Mouse (Mus musculus): ENCODE measurements around the gene Pbx2. TPM values are rescaled to one million over a fixed set of nuclear protein-coding genes. Genes with fewer than 3 reads are reported as not detected.

Gene Pbx2
- polyA plus RNA-seq, 1 experiment from 2014 or later: 15.6 TPM

DNA sequence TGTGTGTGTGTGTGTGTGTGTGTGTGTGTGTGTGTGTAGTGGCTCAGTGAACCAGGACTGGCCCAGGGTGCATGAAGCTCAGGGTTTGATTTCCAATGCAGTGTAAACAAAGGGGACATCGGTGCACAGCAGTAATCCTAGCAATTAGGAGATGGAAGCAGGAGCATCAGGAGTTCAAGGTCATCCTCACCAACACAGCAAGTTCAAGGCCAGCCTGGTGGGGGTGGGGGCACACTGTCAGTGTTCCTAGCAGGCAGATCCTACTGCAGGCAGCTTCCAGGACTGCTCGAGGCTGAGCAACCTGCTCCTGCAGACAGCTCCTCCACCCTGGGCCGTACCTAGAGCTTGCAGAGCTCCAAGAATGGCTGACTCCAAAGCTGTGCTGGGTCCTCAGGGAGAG, 28.5 kb upstream of the Pbx2 start:
- Histone ChIP-seq H3K9me3 (0 out of 2 replicates have a peak, but pooled peaks cover 3% of the 10 kb centered on the region), H3K4me1 (peaks cover 27% of the 10 kb centered on the region), H3K27me3 (ENCODE audit: poor library complexity, severe bottlenecking) (peaks cover 10% of the 10 kb centered on the region; the same call in 1 of the 2 replicates), H3K27ac (no peak overlapping the region), H3K36me3 (replicated peaks) (no peaks in the 10 kb centered on the region), H3K4me3 (no peak overlapping the region)
- 72% methylated on average over 3 of the region's 3 CpGs for WGBS
- DNase-seq (ENCODE audit: extremely low spot score, low spot score): no peak

DNA sequence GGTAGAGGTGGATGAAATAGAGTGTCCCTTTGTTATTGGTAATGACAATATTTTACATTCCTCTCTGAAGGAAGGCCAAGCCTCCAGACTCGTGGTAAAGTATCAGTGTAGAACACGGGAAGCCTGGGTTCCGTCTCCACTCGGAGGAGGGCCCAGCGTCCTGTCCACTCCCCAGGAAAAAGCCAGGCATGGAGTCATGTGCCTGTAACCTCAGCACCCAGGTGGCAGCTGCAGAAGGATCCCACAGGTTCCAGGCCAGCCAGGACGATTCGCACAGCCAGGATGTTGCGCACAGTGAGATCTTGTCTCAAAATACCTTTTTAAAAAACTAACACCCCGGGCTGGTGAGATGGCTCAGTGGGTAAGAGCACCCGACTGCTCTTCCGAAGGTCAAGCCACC, 27.7 kb upstream of the Pbx2 start:
- Histone ChIP-seq H3K27ac (no peak overlapping the region), H3K27me3 (ENCODE audit: poor library complexity, severe bottlenecking) (peaks cover 10% of the 10 kb centered on the region; the same call in 1 of the 2 replicates), H3K4me3 (no peak overlapping the region), H3K36me3 (replicated peaks) (no peaks in the 10 kb centered on the region), H3K4me1 (peaks cover 27% of the 10 kb centered on the region), H3K9me3 (0 out of 2 replicates have a peak, but pooled peaks cover 3% of the 10 kb centered on the region)
- no peak for DNase-seq (ENCODE audit: extremely low spot score, low spot score)
- WGBS: 83% methylated on average over 11 of the region's 11 CpGs

DNA sequence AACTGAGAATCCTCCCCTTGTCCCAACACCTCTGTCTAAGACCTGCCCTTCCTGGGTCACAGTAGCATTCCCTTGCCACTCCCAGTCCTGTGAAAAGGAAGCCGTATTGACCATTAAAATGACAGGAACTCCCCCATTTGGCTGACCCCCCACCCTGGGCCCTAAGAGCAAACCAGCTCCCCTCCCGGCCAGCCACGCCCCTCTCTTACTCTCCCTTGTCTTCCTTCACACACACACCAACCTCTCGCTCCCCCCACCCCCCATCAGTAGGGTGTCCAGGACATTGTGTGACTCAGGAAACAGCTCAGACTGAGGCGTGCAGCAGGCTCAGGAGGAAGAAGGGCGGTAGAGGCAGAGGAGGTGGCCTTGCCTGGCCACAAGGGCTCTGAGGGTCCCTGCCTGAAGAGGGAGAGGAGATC, 27.1 kb upstream of the Pbx2 start, which contains the start of gene Notch4:
TSS of gene Notch4 (plus strand) at position 266 of the 419 bp plus-strand sequence.
- H3K27ac ChIP-seq: peak within 1 kb of the TSS; percentile 68
- peaks cover 27% of the 10 kb centered on the region for H3K4me1 ChIP-seq
- H3K27me3 ChIP-seq (ENCODE audit: poor library complexity, severe bottlenecking): peaks cover 10% of the 10 kb centered on the region; the same call in 1 of the 2 replicates
- H3K4me3 ChIP-seq: peak within 1 kb of the TSS; percentile 24
- DNase-seq (ENCODE audit: extremely low spot score, low spot score): no peak
- H3K9me3 ChIP-seq: 0 out of 2 replicates have a peak, but pooled peaks cover 3% of the 10 kb centered on the region
- WGBS: 19% methylated on average over 6 of the region's 6 CpGs
- H3K36me3 ChIP-seq (replicated peaks): no peaks in the 10 kb centered on the region

DNA sequence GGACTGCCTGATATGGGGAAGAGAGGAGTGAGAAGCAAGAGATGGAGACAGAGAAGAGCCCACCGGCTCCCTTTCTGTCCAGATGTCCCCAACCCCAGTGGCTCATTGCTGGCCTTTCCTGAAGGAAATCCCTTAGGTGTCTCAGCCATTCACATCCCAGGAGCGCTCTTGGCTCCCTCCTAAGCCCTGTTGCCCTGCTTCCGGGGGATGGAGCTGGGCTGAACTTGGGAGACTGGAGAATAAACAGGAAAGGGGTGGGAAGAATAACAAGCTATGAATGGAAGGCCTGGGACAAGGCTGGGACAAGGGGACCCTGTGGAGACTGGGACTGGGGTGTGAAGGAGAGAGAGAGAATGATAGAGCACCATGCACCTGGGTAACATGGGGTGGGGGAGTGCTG, 26.3 kb upstream of the Pbx2 start:
- Histone ChIP-seq H3K4me3 (peak overlapping the region; percentile 5; the same call in 1 of the 2 replicates), H3K36me3 (replicated peaks) (no peaks in the 10 kb centered on the region), H3K4me1 (peaks cover 27% of the 10 kb centered on the region), H3K27ac (peak overlapping the region; percentile 68), H3K9me3 (0 out of 2 replicates have a peak, but pooled peaks cover 3% of the 10 kb centered on the region), H3K27me3 (ENCODE audit: poor library complexity, severe bottlenecking) (peaks cover 10% of the 10 kb centered on the region; the same call in 1 of the 2 replicates)
- DNase-seq (ENCODE audit: extremely low spot score, low spot score): no peak
- WGBS: 50% methylated on average over 3 of the region's 3 CpGs

DNA sequence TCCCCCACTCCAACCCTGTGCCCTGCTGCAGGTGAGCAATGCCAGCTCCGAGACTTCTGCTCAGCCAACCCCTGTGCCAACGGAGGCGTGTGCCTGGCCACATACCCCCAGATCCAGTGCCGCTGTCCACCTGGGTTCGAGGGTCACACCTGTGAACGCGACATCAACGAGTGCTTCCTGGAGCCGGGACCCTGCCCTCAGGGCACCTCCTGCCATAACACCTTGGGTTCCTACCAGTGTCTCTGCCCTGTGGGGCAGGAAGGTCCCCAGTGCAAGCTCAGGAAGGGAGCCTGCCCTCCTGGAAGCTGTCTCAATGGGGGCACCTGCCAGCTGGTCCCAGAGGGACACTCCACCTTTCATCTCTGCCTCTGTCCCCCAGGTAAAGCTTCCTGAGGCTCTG, 23.8 kb upstream of the Pbx2 start:
- 0 out of 2 replicates have a peak, but pooled peaks cover 10% of the 10 kb centered on the region for H3K27me3 ChIP-seq (ENCODE audit: poor library complexity, severe bottlenecking)
- H3K36me3 ChIP-seq (replicated peaks): no peaks in the 10 kb centered on the region
- H3K4me3 ChIP-seq: no peak overlapping the region
- peaks cover 28% of the 10 kb centered on the region for H3K4me1 ChIP-seq
- H3K27ac ChIP-seq: no peak overlapping the region
- DNase-seq (ENCODE audit: extremely low spot score, low spot score): no peak
- 71% methylated on average over 9 of the region's 9 CpGs for WGBS
- H3K9me3 ChIP-seq: peaks cover 3% of the 10 kb centered on the region; the same call in 1 of the 2 replicates

DNA sequence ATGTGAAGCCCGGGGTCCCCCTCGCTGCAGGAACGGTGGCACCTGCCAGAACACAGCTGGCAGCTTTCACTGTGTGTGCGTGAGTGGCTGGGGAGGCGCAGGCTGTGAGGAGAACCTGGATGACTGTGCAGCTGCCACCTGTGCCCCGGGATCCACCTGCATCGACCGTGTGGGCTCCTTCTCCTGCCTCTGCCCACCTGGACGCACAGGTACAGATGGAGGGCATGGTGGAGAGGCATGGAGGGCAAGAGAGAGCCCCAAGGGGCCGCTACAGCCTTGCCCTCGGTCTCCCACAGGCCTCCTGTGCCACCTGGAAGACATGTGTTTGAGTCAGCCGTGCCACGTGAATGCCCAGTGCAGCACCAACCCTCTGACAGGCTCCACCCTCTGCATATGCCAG, 22.6 kb upstream of the Pbx2 start:
- Histone ChIP-seq H3K27me3 (ENCODE audit: poor library complexity, severe bottlenecking) (0 out of 2 replicates have a peak, but pooled peaks cover 8% of the 10 kb centered on the region), H3K9me3 (peaks cover 3% of the 10 kb centered on the region; the same call in 1 of the 2 replicates), H3K4me3 (no peak overlapping the region), H3K36me3 (replicated peaks) (no peaks in the 10 kb centered on the region), H3K27ac (no peak overlapping the region), H3K4me1 (peaks cover 30% of the 10 kb centered on the region)
- no peak for DNase-seq (ENCODE audit: extremely low spot score, low spot score)
- WGBS: 83% methylated on average over 13 of the region's 13 CpGs

DNA sequence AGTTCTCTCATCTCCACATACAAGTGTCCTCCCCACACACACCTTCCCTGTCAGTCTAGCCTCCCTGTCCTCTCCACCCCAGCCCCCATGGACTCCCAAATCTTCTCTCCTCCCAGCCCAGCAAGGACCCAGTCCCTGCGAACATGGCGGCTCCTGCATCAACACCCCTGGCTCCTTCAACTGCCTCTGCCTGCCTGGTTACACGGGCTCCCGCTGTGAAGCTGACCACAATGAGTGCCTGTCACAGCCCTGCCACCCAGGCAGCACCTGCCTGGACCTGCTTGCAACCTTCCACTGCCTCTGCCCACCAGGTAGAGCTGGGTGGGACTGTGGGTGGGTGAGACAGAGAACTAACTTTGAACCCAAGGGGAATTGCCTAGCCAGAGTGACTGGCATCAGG, 21.1 kb upstream of the Pbx2 start:
- DNase-seq (ENCODE audit: extremely low spot score, low spot score): no peak
- Histone ChIP-seq H3K36me3 (replicated peaks) (no peaks in the 10 kb centered on the region), H3K27me3 (ENCODE audit: poor library complexity, severe bottlenecking) (0 out of 2 replicates have a peak, but pooled peaks cover 6% of the 10 kb centered on the region), H3K9me3 (peaks cover 3% of the 10 kb centered on the region; the same call in 1 of the 2 replicates), H3K4me3 (no peak overlapping the region), H3K27ac (no peak overlapping the region), H3K4me1 (peaks cover 19% of the 10 kb centered on the region)
- 72% methylated on average over 4 of the region's 4 CpGs for WGBS

DNA sequence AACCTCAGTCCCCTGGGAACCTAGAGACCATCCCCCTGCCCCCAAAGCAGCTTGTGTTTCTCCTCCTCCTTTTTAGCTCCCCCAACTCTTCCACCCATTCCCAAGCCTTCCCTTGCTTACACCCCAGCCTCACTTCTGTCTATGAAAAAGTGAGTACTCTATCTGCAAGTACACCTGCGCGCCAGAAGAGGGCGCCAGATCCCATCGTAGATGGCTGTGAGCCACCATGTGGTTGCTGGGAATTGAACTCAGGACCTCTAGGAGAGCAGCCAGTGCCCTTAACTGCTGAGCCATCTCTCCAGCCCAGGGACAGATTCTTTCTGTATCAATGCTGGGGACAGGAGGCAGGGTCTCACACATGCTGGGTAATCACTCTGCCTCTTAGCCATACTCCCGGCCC, 19.2 kb upstream of the Pbx2 start:
- 0 out of 2 replicates have a peak, but pooled peaks cover 3% of the 10 kb centered on the region for H3K27me3 ChIP-seq (ENCODE audit: poor library complexity, severe bottlenecking)
- DNase-seq (ENCODE audit: extremely low spot score, low spot score): no peak
- no peak overlapping the region for H3K27ac ChIP-seq
- H3K4me1 ChIP-seq: peaks cover 13% of the 10 kb centered on the region
- no peaks in the 10 kb centered on the region; the same call in 1 of the 2 replicates for H3K9me3 ChIP-seq
- WGBS: 12% methylated on average over 5 of the region's 5 CpGs
- no peaks in the 10 kb centered on the region for H3K36me3 ChIP-seq (replicated peaks)
- no peak overlapping the region for H3K4me3 ChIP-seq

DNA sequence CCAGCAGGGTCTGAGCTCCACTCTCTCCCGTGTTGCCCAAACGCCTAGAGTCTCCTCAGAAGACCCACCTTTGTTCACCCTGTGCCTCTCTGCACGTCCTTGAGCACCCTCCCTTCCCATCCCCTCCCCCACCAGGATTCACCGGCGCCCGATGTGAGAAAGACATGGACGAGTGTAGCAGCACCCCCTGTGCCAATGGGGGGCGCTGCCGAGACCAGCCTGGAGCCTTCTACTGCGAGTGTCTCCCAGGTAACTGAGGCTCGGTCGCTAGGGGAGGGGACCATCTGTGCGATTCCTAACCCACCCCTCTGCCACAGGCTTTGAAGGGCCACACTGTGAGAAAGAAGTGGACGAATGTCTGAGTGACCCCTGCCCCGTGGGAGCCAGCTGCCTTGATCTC, 18.7 kb upstream of the Pbx2 start:
- peak overlapping the region; percentile 61 for H3K27ac ChIP-seq

DNA sequence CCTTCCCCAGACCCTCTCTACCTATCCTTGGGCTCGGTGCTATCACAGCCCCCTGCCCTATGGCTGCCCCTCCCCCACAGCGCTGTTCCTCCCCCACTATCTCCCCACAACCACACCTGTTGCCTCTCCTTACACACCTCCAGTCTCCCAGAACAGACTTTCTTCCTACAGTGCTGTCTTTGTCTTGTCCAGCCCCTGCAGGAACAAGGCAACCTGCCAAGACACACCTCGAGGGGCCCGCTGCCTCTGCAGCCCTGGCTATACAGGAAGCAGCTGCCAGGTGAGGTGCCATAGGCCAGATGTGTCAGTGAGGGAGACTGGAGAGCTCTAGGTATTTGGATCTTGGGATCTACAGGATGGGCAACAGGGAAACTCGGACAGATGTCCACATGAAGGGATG, 14.5 kb upstream of the Pbx2 start:
- Histone ChIP-seq H3K36me3 (replicated peaks) (no peaks in the 10 kb centered on the region), H3K27ac (no peak overlapping the region), H3K4me3 (no peak overlapping the region), H3K27me3 (ENCODE audit: poor library complexity, severe bottlenecking) (no peaks in the 10 kb centered on the region), H3K4me1 (peaks cover 11% of the 10 kb centered on the region), H3K9me3 (no peaks in the 10 kb centered on the region; the same call in 1 of the 2 replicates)
- WGBS: 72% methylated on average over 5 of the region's 5 CpGs
- DNase-seq (ENCODE audit: extremely low spot score, low spot score): no peak

More for the DNA sequence above, 18.7 kb upstream of the Pbx2 start:
- Histone ChIP-seq H3K9me3 (no peaks in the 10 kb centered on the region; the same call in 1 of the 2 replicates), H3K4me1 (peaks cover 13% of the 10 kb centered on the region), H3K36me3 (replicated peaks) (no peaks in the 10 kb centered on the region), H3K27me3 (ENCODE audit: poor library complexity, severe bottlenecking) (no peaks in the 10 kb centered on the region), H3K4me3 (no peak overlapping the region)
- WGBS: 9% methylated on average over 15 of the region's 15 CpGs
- DNase-seq (ENCODE audit: extremely low spot score, low spot score): no peak

DNA sequence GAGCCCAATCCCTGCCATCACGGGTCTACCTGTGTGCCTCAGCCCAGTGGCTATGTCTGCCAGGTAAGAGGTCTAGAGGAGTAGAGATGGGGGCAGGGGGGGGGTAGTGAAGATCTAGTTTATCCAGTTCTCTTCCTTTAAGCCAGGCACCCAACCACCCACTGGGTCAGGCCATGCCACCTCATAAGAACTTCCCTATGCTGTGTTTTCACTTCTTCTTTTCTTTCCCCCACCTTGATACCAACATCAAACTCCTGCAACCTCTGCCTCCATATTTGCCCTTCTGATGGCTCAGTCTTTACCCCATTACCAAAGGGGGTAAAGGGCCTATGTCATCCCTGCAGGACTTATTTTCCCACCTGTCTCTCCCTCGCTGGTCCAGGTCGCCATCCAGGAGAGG, 13.0 kb upstream of the Pbx2 start:
- Histone ChIP-seq H3K4me3 (no peak overlapping the region), H3K27me3 (ENCODE audit: poor library complexity, severe bottlenecking) (no peaks in the 10 kb centered on the region), H3K4me1 (no peaks in the 10 kb centered on the region), H3K27ac (no peak overlapping the region), H3K9me3 (no peaks in the 10 kb centered on the region), H3K36me3 (replicated peaks) (no peaks in the 10 kb centered on the region)
- WGBS: 89% methylated on average over 3 of the region's 3 CpGs
- no peak for DNase-seq (ENCODE audit: extremely low spot score, low spot score)

DNA sequence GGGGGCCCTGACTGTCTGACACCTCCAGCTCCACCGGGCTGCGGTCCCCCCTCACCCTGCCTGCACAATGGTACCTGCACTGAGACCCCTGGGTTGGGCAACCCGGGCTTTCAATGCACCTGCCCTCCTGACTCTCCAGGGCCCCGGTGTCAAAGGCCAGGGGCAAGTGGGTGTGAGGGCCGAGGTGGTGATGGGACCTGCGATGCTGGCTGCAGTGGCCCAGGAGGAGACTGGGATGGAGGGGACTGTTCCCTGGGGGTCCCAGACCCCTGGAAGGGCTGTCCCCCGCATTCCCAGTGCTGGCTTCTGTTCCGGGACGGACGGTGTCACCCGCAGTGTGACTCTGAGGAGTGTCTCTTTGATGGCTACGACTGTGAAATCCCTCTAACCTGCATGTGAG, 8.5 kb upstream of the Pbx2 start:
- Histone ChIP-seq H3K27me3 (ENCODE audit: poor library complexity, severe bottlenecking) (no peaks in the 10 kb centered on the region), H3K36me3 (replicated peaks) (no peaks in the 10 kb centered on the region), H3K9me3 (no peaks in the 10 kb centered on the region), H3K4me3 (no peak overlapping the region), H3K27ac (peak overlapping the region; percentile 44; the same call in 1 of the 2 replicates), H3K4me1 (peaks cover 33% of the 10 kb centered on the region)
- DNase-seq (ENCODE audit: extremely low spot score, low spot score): no peak
- 89% methylated on average over 12 of the region's 12 CpGs for WGBS

DNA sequence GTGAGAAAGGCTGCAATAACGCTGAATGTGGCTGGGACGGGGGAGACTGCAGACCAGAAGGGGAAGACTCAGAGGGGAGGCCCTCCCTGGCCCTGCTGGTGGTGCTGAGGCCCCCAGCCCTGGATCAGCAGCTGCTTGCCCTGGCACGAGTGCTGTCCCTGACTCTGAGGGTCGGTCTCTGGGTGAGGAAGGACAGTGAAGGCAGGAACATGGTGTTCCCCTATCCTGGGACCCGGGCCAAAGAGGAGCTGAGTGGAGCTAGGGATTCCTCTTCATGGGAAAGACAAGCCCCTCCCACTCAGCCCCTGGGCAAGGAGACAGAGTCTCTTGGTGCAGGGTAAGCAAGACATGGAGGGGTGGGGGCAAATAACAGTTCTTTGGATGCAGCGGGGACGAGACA, 7.7 kb upstream of the Pbx2 start:
- Histone ChIP-seq H3K27me3 (ENCODE audit: poor library complexity, severe bottlenecking) (no peaks in the 10 kb centered on the region), H3K4me3 (no peak overlapping the region)
- WGBS: 71% methylated on average over 7 of the region's 7 CpGs

More for the DNA sequence above, 7.7 kb upstream of the Pbx2 start:
- no peaks in the 10 kb centered on the region for H3K9me3 ChIP-seq
- H3K4me1 ChIP-seq: peaks cover 41% of the 10 kb centered on the region
- peak overlapping the region; percentile 36 for H3K27ac ChIP-seq
- H3K36me3 ChIP-seq (replicated peaks): no peaks in the 10 kb centered on the region
- DNase-seq (ENCODE audit: extremely low spot score, low spot score): no peak
